Mouse (Mus musculus): ENCODE data around the gene Tnfrsf21.

The Tnfrsf21 gene

DNA sequence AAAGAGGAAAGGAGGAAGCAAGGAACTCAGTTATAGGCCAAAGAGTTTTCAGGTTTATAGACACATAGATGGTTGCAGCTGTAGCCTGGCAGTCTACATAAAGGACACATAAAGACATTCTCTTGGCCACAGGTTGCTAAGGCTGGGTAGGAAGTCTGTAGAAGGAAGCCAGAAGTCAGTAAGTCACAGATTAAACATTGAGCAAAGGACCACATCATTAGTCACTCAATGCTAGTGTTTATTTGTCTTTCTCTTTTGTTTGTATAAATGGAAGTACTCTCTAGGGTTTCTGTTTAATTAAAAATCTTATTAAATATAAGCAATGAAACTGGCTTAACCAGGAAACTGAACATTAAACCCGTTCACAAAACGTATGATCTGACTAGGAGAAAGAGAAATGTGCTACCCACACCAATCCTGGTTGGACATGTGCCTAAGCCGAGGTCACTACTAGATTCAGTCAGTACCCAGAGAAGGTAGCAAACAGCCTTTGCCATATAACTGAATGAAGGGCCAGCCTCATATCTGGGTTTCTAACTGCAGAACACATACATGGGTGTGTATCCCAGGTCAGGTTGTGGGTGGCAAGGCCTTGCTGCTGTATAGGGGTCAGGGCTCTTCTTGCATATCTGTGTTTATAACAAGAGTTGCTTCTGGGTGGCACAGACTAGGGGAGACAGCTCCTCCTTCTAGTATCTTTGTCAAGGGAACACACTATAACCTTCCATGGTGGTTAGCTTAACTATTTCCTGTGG, 113.9 kb downstream of the Tnfrsf21 start:
- no peak for ATAC-seq (ENCODE audit: low TSS enrichment)

DNA sequence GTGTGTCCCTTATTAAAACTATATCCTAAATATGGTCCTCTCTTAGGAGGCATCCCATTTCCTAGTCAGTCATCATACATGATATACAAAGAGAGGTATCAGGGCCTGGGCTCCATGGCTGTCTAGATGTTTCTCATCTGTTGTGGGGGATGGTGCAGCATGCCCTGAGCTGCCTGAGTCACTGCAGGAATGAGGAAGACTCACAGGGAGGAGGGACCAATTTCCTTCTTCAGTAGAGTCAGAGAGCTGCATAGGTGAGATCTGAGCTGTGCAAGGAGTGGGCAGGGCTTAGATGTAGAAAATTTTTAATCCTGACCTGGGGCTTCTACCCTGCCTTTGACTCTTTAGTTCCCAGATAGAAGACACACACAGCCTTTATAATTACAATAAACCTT, 114.5 kb downstream of the Tnfrsf21 start:
- no peak for ATAC-seq (ENCODE audit: low TSS enrichment)

DNA sequence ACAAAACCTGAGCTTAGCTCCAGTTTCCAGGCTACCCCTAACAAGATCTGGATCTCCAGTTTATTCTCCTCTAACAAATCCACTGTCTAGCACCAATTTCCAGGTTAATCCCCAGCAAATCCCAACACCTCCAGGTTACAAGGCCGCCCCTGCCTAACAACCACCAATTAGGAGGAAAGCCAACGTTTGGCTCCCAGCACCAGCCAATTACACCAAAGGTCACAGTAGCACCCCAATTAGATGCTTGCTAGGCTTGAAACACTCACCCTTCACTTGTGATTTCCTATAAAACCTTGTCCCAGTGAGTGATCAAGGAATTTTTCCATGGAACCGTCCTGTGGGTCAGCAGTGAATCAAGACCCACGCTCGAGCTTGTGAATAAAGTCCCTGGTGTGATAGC, 116.1 kb downstream of the Tnfrsf21 start:
- ATAC-seq (ENCODE audit: low TSS enrichment) = no peak

DNA sequence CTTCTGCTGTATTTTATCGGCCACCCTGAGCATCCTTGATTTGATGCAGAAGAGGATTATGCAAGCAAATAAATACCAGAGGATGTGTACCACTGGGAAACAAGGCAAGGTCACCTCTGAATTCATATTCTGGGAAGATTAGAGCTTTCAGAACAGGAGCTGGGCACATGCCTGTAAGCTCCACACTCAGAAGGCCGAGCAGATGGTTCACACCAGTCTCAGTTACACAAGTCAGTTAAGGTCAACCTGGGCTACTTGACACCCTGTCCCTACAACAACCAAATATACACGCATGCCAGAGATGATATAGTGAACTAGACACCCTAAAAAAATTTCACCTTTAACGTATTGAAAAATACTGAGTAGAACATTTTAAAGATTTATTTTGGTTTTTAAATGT, 116.8 kb downstream of the Tnfrsf21 start:
- no peak for ATAC-seq (ENCODE audit: low TSS enrichment)

DNA sequence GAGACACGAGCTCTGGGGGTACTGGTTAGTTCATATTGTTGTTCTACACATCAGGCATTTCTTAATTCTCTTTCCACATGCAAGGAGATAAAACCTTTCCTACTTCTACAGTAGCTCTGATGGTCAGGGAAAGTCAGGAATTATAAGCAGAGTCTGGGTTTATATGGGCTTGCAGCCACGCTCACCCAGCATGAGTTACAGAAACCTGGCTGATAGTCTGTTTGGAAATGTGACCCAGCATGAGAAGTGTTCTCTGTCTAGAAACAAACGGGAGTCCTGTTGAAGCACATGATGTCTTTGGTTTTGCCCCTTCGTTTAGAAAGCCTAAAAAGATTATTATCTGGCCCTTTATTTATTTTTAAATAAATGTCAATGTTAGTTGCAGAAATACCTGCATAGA, 118.6 kb downstream of the Tnfrsf21 start:
- ATAC-seq (ENCODE audit: low TSS enrichment) = no peak

DNA sequence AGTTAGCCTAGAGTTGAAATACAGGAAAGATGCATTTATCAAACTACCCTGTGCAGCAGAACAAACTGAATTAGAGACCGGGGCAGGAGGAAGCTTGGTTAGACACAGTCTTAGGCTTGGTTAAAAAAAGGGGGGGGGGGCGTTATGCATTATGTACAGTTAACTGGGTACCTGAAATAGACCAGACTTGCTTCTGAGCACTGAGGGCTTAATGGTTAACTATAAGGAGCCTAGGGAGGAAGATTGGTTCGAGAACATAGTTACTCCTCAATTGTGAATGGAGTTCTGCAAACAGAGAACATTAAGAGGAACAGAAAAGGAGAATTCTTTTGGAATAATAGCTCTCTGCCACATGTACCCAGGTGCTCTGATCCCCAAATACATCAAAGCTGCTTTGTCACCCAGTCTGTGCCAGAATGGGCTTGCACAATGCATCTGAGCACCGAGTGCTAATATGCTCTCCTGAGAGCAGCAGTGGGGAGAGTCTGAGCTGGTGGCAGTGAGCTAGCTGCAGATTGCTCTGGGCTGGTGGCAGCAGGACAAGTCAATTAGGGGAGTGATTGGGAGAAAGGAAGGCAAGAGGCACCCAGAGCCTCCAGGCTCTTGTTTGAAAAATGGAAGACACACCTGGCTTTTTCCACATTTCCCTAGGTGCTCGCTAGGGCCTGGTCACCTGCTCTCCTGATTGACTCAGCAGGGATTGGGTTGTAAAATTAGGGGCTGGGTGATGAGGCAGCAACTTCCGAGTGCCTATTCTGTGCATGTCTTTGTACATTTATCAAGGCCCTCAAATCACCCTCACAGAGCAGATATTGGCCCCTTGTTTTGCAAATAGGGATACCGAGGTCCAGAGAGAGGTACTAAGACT, 119.3 kb downstream of the Tnfrsf21 start:
- ATAC-seq (ENCODE audit: low TSS enrichment) = no peak

DNA sequence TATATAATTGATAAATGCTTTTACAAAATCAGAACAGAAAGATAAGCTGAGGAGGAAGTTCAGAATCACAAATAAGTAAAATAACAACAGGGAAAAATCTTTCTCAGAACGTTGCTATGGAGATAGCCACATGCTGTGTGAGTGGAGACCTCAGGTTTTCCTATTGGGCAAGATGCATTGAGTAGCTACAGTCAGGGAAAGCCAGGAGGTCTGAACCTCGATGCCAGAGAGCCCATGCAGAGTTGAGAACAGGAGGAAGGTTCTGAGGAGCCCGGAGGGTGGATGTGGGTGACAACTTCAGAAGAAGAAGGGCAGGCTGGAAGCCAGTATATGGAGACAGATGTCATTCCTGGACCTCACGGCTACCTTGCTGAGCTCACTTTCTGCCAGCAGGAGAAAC, 120.4 kb downstream of the Tnfrsf21 start:
- ATAC-seq (ENCODE audit: low TSS enrichment) = no peak

DNA sequence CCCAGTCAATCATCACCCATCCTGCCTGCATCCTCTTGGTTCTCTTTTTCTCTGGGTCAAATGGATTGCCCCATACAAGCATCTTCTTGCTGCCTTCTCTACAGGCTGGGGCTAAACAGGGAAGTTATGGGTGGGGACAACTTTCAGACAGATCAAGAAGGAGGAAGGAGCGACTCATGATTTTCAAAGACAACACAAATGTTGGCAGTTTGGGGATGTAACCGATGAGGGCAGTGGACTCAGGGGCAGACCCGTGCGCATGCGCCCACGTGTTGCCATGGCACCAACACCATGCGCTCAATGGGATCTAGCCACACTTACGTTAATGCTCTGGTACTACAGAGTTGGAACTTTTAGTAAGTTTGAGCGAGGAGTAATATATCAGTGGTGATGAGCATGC, 121.5 kb downstream of the Tnfrsf21 start:
- ATAC-seq (ENCODE audit: low TSS enrichment) = no peak

DNA sequence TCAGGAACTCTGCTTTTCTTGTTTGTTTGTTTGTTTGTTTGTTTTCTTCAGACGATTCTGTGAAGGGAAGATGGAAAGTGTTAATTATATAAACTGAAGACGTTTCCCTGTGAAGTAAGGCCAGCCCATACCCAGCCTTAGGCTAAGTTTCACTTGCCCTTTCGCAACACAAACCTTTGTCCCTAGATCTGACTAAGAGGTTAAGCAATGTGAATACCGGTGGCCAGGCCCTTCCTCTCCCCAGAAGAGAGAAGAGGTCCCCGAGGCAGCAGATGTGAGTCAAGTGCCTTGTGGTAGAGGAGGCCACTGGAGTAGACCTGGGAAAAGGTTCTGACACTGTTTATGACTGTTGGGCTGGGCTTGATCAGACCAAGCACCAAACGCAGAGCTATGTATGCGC, 122.0 kb downstream of the Tnfrsf21 start:
- no peak for ATAC-seq (ENCODE audit: low TSS enrichment)
